Mouse (Mus musculus): ENCODE measurements around the gene Plcg2. TPM values are rescaled to one million over a fixed set of nuclear protein-coding genes. Genes with fewer than 3 reads are reported as not detected.
A peak's percentile ranks its signal among the peaks of the same experiment; 100 is the strongest.

The Plcg2 gene
- polyA plus RNA-seq, 1 experiment from 2014 or later = 7.6 TPM

DNA sequence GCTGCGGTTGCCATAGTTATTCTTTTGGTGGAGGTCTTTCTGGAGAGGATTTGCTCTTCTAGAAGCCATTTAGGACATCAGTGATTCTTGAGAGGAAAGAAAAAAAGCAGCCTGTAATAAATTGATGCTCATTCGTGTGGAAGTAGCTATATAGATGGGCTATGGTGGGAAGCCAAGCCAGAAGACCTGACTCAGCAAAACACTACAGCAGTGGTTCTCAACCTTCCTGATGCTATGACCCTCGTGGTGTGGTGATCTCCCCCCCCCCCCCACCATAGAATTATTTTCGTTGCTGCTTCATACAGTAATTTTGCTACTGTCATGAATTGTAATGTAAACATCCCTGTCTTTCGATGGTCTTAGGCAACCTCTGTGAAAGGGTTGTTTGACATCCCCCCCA lies 134.4 kb downstream of the Plcg2 start:
- in situ Hi-C loops (cut with MboI; ENCODE audit: low pct_unique_long_range_greater_than_20kb) = no loop called here
- DNase-seq (ENCODE audit: low read depth, low spot score) = no peak
- ChIA-PET POLR2A (no interaction called here), CTCF (interaction anchor here (1.6 kb wide), 1 partner anchor 35 kb away, joined by 3 read pairs; no protein-coding TSS in a partner anchor)
- H3K27me3 ChIP-seq = no peaks in the 10 kb centered on the region
- no peak for ATAC-seq
- no peak for TF ChIP-seq CTCF (IDR thresholded peaks at IDR 0.05)

DNA sequence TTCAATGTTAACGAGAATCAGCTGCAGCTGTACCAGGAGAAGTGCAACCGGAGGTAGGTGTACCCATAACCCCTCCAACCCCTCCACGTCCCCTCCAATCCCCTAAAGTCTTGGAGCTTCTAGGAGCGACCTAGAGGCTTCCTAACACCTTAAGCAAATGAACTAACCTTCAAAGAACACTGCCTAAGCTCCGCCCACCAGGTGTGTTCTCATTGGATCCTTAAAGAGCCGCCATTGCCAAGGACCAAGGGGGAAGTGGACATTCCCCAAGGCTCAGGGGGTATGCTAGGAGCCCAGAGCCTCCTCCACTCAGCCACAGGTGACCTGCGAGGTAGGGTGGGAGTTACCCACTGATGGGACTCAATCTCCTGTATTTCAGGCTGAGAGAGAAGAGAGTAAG lies 136.3 kb downstream of the Plcg2 start:
- ATAC-seq = no peak
- in situ Hi-C loops (cut with MboI; ENCODE audit: low pct_unique_long_range_greater_than_20kb) = no loop called here
- no peak for DNase-seq (ENCODE audit: low read depth, low spot score)
- CTCF ChIA-PET = no interaction called here
- no peaks in the 10 kb centered on the region for H3K27me3 ChIP-seq
- no peak for TF ChIP-seq CTCF (IDR thresholded peaks at IDR 0.05)
- POLR2A ChIA-PET = no interaction called here

DNA sequence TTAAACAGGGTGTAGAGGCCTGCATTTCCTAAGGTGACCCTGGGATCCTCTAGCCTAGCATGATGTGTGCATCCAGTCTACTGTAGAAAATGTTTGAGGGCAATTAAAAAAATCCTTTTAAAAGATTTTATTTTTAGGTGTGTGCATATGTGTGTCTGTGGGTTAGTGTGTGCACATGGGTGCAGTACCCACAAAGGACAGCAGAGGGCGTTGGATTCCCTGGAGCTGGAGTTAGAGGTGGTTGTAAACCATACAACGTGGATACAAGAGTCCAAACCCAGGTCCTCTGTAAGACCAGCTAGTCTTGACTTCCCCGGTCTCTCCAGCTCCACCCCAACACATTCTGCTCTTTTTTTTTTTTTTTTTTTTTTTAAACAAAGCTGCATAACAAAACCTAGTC lies 139.4 kb downstream of the Plcg2 start:
- no peaks in the 10 kb centered on the region for H3K27me3 ChIP-seq
- peak; percentile 51 for TF ChIP-seq CTCF (IDR thresholded peaks at IDR 0.05)
- DNase-seq (ENCODE audit: low read depth, low spot score) (no peak), ATAC-seq (no peak)
- POLR2A ChIA-PET = interaction anchor here (0.5 kb wide), 1 partner anchor 33 kb away, joined by 4 read pairs; no protein-coding TSS in a partner anchor
- in situ Hi-C loops (cut with MboI; ENCODE audit: low pct_unique_long_range_greater_than_20kb) = no loop called here
- CTCF ChIA-PET = no interaction called here

DNA sequence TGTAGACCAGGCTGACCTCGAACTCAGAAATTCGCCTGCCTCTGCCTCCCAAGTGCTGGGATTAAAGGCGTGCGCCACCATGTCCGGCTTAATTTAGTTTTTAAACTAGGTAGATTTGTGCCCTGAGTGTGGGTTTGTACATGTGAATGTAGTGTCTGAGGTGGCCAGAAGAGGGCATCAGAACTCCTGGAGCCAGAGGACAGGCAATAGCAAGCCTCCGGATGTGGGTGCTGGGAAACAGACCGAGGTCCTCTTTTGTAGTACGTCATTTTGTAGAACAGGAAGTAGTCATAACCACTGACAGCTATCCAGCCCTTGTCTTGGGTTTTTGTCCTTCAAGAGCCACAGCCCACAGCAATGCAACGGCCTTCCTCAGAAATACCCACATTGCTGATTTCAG lies 141.5 kb downstream of the Plcg2 start:
- TF ChIP-seq CTCF (IDR thresholded peaks at IDR 0.05) = peak; percentile 31
- ATAC-seq (no peak), DNase-seq (ENCODE audit: low read depth, low spot score) (no peak)
- POLR2A ChIA-PET = no interaction called here
- in situ Hi-C loops (cut with MboI; ENCODE audit: low pct_unique_long_range_greater_than_20kb) = no loop called here
- no peaks in the 10 kb centered on the region for H3K27me3 ChIP-seq
- CTCF ChIA-PET = no interaction called here

DNA sequence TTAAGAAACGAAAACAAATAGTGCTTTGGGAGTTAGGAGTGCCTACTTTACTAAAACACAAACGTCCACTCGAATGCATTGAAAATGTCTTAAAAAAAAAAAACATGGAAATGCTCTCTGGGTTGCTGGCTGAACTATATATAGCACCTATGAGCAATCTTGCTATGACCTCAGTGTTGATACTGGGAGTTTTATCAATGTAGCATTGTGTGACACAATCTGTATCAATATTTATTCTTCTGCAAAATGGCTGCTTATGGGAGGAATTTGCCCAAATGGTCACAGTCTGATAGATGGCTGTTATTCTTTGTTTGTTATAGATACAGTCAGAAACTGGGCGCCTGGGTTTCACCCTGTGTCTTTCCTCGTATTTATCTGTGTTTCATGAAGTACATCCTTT lies 147.4 kb downstream of the Plcg2 start:
- DNase-seq (ENCODE audit: low read depth, low spot score) = no peak
- TF ChIP-seq CTCF (IDR thresholded peaks at IDR 0.05) = no peak
- H3K27me3 ChIP-seq = peaks cover 3% of the 10 kb centered on the region
- CTCF ChIA-PET = interaction anchor here (1.0 to 2.3 kb wide), 4 partner anchors 9 to 31 kb away, joined by 3 to 7 read pairs (median 4); no protein-coding TSS in a partner anchor
- ATAC-seq = no peak
- in situ Hi-C loops (cut with MboI; ENCODE audit: low pct_unique_long_range_greater_than_20kb) = loop anchor here (5.0 kb wide), 1 partner anchor 222 kb away; no protein-coding TSS in a partner anchor
- POLR2A ChIA-PET = no interaction called here

DNA sequence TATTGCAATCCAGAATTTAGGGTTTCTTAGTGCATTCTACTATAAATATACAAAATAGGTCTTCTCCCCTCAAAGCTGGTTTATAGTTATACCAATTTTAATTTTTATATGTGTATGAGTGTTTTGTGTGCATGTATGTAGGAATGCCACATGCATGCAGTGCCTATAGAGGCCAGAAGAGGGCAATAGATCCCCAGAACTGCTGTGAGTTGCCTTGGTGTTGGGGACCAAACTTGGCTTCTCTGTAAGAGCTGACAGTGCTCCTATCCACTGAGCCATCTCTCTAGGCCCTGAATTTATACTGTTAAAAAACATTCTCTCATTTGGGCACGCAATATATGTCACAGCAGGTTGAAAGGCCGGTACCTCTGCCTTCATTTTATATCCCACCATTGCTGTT lies 147.9 kb downstream of the Plcg2 start:
- peak; percentile 94 for TF ChIP-seq CTCF (IDR thresholded peaks at IDR 0.05)
- H3K27me3 ChIP-seq = peaks cover 3% of the 10 kb centered on the region
- in situ Hi-C loops (cut with MboI; ENCODE audit: low pct_unique_long_range_greater_than_20kb) = loop anchor here (5.0 kb wide), 1 partner anchor 221 kb away; no protein-coding TSS in a partner anchor
- CTCF ChIA-PET = interaction anchor here (0.6 to 2.3 kb wide), 6 partner anchors 8 to 218 kb away, joined by 3 to 7 read pairs (median 4); partner anchors contain the start of gene Mphosph6
- DNase-seq (ENCODE audit: low read depth, low spot score) (no peak), ATAC-seq (peak; percentile 79)
- POLR2A ChIA-PET = no interaction called here

DNA sequence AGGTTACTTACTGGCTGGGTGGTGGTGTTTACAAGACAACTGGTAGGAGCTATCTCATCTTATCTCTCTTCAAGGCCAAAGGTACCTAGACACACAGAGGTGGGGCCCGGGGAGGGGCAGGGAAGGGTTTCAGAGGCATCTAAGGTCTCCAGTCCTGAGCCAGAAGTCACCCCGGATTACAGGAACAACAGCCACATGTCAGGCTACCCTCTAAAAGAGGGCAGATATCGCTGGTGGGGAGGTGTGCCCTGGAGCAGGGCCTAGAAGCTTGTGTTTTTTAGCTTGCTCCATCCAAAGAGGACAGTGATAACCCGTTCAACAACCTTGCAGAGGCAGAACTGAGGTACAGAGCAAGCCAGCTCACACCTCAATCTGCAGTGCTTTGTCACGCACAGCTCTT lies 148.3 kb downstream of the Plcg2 start:
- TF ChIP-seq CTCF (IDR thresholded peaks at IDR 0.05) = no peak
- DNase-seq (ENCODE audit: low read depth, low spot score) = no peak
- no peak for ATAC-seq

DNA sequence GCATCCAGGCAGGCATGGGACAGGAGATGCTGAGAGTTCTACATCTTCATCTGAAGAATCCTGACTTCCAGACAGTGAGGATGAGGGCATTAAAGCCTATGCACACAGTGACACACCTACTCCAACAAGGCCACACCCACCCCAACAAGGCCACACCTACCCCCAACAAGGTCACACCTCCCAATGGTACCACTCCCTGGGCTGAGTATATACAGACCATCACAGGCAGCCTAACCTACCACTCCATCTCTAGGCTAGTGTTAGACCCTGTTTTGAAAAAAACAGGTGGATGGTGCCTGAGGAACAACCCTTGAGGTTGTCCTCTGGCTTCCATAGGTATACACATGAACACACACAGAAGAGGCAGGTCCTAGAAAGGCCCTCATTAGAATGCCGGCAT lies 154.2 kb downstream of the Plcg2 start:
- no peak for TF ChIP-seq CTCF (IDR thresholded peaks at IDR 0.05)

More for the DNA sequence above, 148.3 kb downstream of the Plcg2 start:
- CTCF ChIA-PET = interaction anchor here (0.6 to 2.3 kb wide), 6 partner anchors 8 to 218 kb away, joined by 3 to 7 read pairs (median 4); partner anchors contain the start of gene Mphosph6
- POLR2A ChIA-PET = no interaction called here
- H3K27me3 ChIP-seq = peaks cover 3% of the 10 kb centered on the region
- in situ Hi-C loops (cut with MboI; ENCODE audit: low pct_unique_long_range_greater_than_20kb) = loop anchor here (5.0 kb wide), 1 partner anchor 221 kb away; no protein-coding TSS in a partner anchor

DNA sequence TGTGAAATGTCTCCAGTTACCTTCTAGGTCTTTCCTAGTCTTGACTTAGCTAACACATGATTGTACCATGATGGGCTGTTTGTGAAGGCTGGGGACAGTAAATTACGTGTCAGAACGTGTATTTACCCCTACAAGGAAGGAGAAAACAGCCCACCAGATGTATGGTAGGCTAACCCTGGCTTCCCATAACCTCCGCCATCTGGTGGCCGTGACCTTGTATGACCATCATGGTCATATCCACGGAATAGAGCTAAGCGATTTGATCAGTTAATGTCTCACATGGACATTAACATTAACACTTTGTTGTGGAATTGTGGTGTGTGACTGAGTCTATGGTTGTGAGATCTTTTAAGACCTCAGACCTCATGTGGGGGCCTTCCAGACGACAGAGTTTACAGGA lies 160.9 kb downstream of the Plcg2 start:
- no peak for DNase-seq (ENCODE audit: low read depth, low spot score)
- no peaks in the 10 kb centered on the region for H3K27me3 ChIP-seq
- ChIA-PET POLR2A (no interaction called here), CTCF (interaction anchor here (0.8 kb wide), 1 partner anchor 11 kb away, joined by 3 read pairs; no protein-coding TSS in a partner anchor)
- TF ChIP-seq CTCF (IDR thresholded peaks at IDR 0.05) = no peak
- no peak for ATAC-seq
- in situ Hi-C loops (cut with MboI; ENCODE audit: low pct_unique_long_range_greater_than_20kb) = no loop called here

More for the DNA sequence above, 154.2 kb downstream of the Plcg2 start:
- no peak for ATAC-seq
- DNase-seq (ENCODE audit: low read depth, low spot score) = no peak
- in situ Hi-C loops (cut with MboI; ENCODE audit: low pct_unique_long_range_greater_than_20kb) = no loop called here
- POLR2A ChIA-PET = no interaction called here
- peaks cover 3% of the 10 kb centered on the region for H3K27me3 ChIP-seq
- CTCF ChIA-PET = no interaction called here

DNA sequence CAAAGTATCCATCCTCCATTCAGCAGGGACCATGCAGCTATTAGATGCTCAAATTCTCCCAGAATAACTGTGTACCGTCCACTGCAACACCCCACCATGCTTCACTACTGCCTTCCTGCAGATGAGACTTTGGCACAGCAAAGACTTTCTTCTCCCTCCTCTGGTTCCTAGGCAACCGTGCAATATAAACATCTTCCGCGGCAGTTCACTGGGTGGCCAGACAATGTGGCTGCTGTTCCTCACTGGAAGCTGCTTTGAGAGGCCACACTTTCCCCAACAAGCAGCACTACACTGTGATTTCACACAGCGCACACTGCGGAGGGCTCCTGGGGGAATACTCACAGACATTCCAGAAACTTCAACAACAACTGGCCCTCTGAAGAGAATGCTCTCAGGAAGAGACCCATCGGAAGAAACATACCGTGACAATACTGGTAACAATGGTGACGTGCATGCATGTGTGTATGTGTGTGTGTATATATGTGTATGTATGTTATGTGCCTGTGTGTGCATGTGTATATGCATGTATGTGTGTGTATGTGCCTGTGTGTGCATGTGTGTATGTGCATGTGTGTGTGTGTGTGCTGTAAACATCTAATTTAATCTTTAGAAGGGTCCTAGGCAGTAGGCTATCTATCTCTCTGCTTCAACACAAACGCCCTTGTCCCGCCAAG lies 162.4 kb downstream of the Plcg2 start:
- no peak for TF ChIP-seq CTCF (IDR thresholded peaks at IDR 0.05)
- in situ Hi-C loops (cut with MboI; ENCODE audit: low pct_unique_long_range_greater_than_20kb) = no loop called here
- POLR2A ChIA-PET = no interaction called here
- H3K27me3 ChIP-seq = no peaks in the 10 kb centered on the region
- no peak for DNase-seq (ENCODE audit: low read depth, low spot score)
- ATAC-seq = no peak
- CTCF ChIA-PET = no interaction called here

DNA sequence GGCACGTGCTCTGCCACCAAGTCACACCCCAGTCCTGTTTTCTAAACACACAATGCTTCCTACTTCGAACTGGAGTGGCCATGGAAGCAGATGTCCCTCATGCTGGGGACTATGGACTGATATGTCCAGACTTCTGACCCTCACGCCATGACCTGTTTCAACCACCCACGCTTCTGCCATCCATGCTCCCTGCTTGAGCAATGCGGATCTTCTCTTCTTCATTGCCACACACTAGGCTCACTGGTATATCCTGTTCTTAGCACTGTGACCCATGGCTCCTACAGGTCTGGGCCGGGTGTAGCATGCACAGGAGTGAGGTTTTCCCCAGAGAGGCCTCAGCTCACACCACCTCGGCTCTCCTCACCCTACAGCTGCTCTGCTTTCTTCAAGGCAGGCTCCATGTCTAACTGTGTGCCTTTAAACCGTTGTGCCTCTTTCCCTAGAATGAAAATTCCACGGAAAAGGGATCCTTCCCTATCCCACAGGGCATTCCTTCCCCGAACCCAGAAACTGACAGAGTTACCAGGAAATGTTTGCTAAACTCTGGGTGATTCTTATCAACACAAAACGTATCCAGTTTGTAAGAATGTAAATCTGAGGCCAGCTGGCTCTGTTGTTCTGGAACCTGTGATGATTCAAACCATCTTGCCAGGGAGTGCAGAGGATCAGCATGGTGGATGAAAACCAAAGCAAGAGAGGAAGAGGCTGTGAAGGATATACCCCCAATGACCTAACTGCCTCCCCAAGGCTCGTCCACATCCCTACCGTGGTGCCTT lies 169.4 kb downstream of the Plcg2 start:
- in situ Hi-C loops (cut with MboI; ENCODE audit: low pct_unique_long_range_greater_than_20kb) = no loop called here
- no peaks in the 10 kb centered on the region for H3K27me3 ChIP-seq
- ChIA-PET POLR2A (interaction anchor here (0.6 kb wide), 1 partner anchor 1229 kb away, joined by 6 read pairs; no protein-coding TSS in a partner anchor), CTCF (interaction anchor here (1.5 kb wide), 1 partner anchor 34 kb away, joined by 3 read pairs; no protein-coding TSS in a partner anchor)
- no peak for TF ChIP-seq CTCF (IDR thresholded peaks at IDR 0.05)
- no peak for DNase-seq (ENCODE audit: low read depth, low spot score)
- ATAC-seq = no peak
